Mouse (Mus musculus) neural tube, embryonic 14.5 days (tissue): ENCODE data around the gene Slc1a3. TPM values are rescaled to one million over a fixed set of nuclear protein-coding genes. Genes with fewer than 3 reads are reported as not detected.

Experiments
- ATAC-seq: fragments of 200-750 bp; cut with Nextera tagmentation; 2 replicates; pipeline ENCODE4 v1.8.0; 2017; ENCODE audit warnings: low read depth, mild to moderate bottlenecking, moderate TSS enrichment, moderate library complexity
- H3K27ac ChIP-seq: fragments of 300-500 bp; sonication (generic); 2 replicates; pipeline ENCODE4 v1.5.1; 2014; ENCODE audit warnings: low read depth, mild to moderate bottlenecking, control low read depth, low read length, moderate library complexity, mixed read lengths
- H3K27me3 ChIP-seq: fragments of 300-500 bp; sonication (generic); 2 replicates; pipeline ENCODE4 v1.6.1; 2014; ENCODE audit warnings: low read length; ENCODE audit not compliant: control insufficient read depth, insufficient read depth
- H3K36me3 ChIP-seq: fragments of 300-500 bp; sonication (generic); 2 replicates; pipeline ENCODE4 v1.6.1; 2014; ENCODE audit warnings: low read length, mixed read lengths; ENCODE audit not compliant: control insufficient read depth, insufficient read depth
- H3K4me1 ChIP-seq: fragments of 300-500 bp; sonication (generic); 2 replicates; pipeline ENCODE4 v1.6.1; 2014; ENCODE audit warnings: low read length; ENCODE audit not compliant: control insufficient read depth, insufficient read depth
- H3K4me2 ChIP-seq: fragments of 300-500 bp; sonication (generic); 2 replicates; pipeline ENCODE4 v1.6.1; 2014; ENCODE audit warnings: mild to moderate bottlenecking, low read depth, low read length, control low read depth
- H3K4me3 ChIP-seq: fragments of 300-500 bp; sonication (generic); 2 replicates; pipeline ENCODE4 v1.5.1; 2014; ENCODE audit warnings: low read depth, low read length, control low read depth, mixed read lengths
- H3K9ac ChIP-seq: fragments of 300-500 bp; sonication (generic); replicated peaks from 2 replicates; pipeline ENCODE4 v1.6.1; 2014; ENCODE audit warnings: low read depth, mild to moderate bottlenecking, control low read depth, low read length, mixed read lengths
- H3K9me3 ChIP-seq: fragments of 300-500 bp; sonication (generic); 2 replicates; pipeline ENCODE4 v1.6.1; 2016; ENCODE audit warnings: low read length; ENCODE audit not compliant: control insufficient read depth
- WGBS: fragments of 180-500 bp; shearing (Covaris S2); extraction: QIAGEN DNeasy Blood & Tissue Kit; methylation state at CpG from one replicate; pipeline ENCODE4 v1.1.7; 2014; 5-methylcytosine and 5-hydroxymethylcytosine counted together
- polyA plus RNA-seq: library from polyadenylated mRNA; unstranded; fragments of >200 nt; fragmentation: Nextera tagmentation; extraction: Ambion mirVana; gene quantifications from 2 replicates; pipeline ENCODE4 v1.2.1, GENCODE M21; 2014

The Slc1a3 gene
- polyA plus RNA-seq, 1 experiment from 2014 or later = 205 TPM

GRCm38 (mm10) chr15:8676211-8676691 is 34.3 kb downstream of the Slc1a3 start:
- no peak overlapping the region for H3K4me3 ChIP-seq
- H3K9ac ChIP-seq = no peak overlapping the region
- no peak overlapping the region for H3K4me2 ChIP-seq
- no peak overlapping the region for H3K27ac ChIP-seq
- H3K4me1 ChIP-seq = no peaks in the 10 kb centered on the region
- ATAC-seq = no peak
- H3K9me3 ChIP-seq = no peaks in the 10 kb centered on the region
- H3K27me3 ChIP-seq = no peaks in the 10 kb centered on the region
- H3K36me3 ChIP-seq = no peaks in the 10 kb centered on the region
- 77% methylated on average over 5 of the region's 5 CpGs for WGBS

GRCm38 (mm10) chr15:8675616-8676015 is 34.9 kb downstream of the Slc1a3 start:
- no peak for ATAC-seq
- Histone ChIP-seq H3K36me3 (no peaks in the 10 kb centered on the region), H3K4me1 (no peaks in the 10 kb centered on the region), H3K9ac (no peak overlapping the region), H3K4me2 (no peak overlapping the region), H3K9me3 (no peaks in the 10 kb centered on the region), H3K4me3 (no peak overlapping the region), H3K27me3 (no peaks in the 10 kb centered on the region), H3K27ac (no peak overlapping the region)
- WGBS = 90% methylated on average over 4 of the region's 4 CpGs

- no peaks in the 10 kb centered on the region for H3K36me3 ChIP-seq
- WGBS = 64% methylated on average over 5 of the region's 5 CpGs
- no peak overlapping the region for H3K27ac ChIP-seq
- H3K4me3 ChIP-seq = no peak overlapping the region
- ATAC-seq = no peak
- no peak overlapping the region for H3K9ac ChIP-seq
- no peak overlapping the region for H3K4me2 ChIP-seq
- H3K9me3 ChIP-seq = no peaks in the 10 kb centered on the region
- H3K4me1 ChIP-seq = no peaks in the 10 kb centered on the region
- H3K27me3 ChIP-seq = no peaks in the 10 kb centered on the region
These were observed 38.0 kb downstream of the Slc1a3 start for GRCm38 (mm10) chr15:8672532-8672931.

GRCm38 (mm10) chr15:8667849-8668522 is 42.6 kb downstream of the Slc1a3 start:
- H3K9me3 ChIP-seq = no peaks in the 10 kb centered on the region
- H3K27ac ChIP-seq = no peak overlapping the region
- no peaks in the 10 kb centered on the region for H3K27me3 ChIP-seq
- no peak overlapping the region for H3K4me3 ChIP-seq
- 93% methylated on average over 25 of the region's 25 CpGs for WGBS
- H3K9ac ChIP-seq = no peak overlapping the region
- H3K4me2 ChIP-seq = no peak overlapping the region
- ATAC-seq = no peak
- H3K36me3 ChIP-seq = no peaks in the 10 kb centered on the region
- H3K4me1 ChIP-seq = peaks cover 11% of the 10 kb centered on the region; the same call in 1 of the 2 replicates

- no peaks in the 10 kb centered on the region for H3K27me3 ChIP-seq
- H3K9ac ChIP-seq = no peak overlapping the region
- peaks cover 14% of the 10 kb centered on the region; the same call in 1 of the 2 replicates for H3K4me1 ChIP-seq
- H3K9me3 ChIP-seq = no peaks in the 10 kb centered on the region
- H3K36me3 ChIP-seq = no peaks in the 10 kb centered on the region
- no peak for ATAC-seq
- H3K4me2 ChIP-seq = no peak overlapping the region
- H3K27ac ChIP-seq = no peak overlapping the region
- WGBS = 89% methylated on average over 15 of the region's 15 CpGs
- no peak overlapping the region for H3K4me3 ChIP-seq
These were observed 44.8 kb downstream of the Slc1a3 start for GRCm38 (mm10) chr15:8665675-8666350.

GRCm38 (mm10) chr15:8663348-8664099 is 47.0 kb downstream of the Slc1a3 start:
- H3K27ac ChIP-seq = peak overlapping the region; percentile 39
- H3K27me3 ChIP-seq = no peaks in the 10 kb centered on the region
- WGBS = 34% methylated on average over 17 of the region's 17 CpGs
- H3K36me3 ChIP-seq = no peaks in the 10 kb centered on the region
- H3K9ac ChIP-seq = 0 out of 2 replicates have a peak overlapping the region, but pooled peaks have one; percentile 7
- ATAC-seq = peak; percentile 68; the same call in 1 of the 2 replicates
- H3K9me3 ChIP-seq = no peaks in the 10 kb centered on the region
- peaks cover 25% of the 10 kb centered on the region; the same call in 1 of the 2 replicates for H3K4me1 ChIP-seq
- peak overlapping the region; percentile 38 for H3K4me2 ChIP-seq
- H3K4me3 ChIP-seq = peak overlapping the region; percentile 1; the same call in 1 of the 2 replicates

- H3K4me1 ChIP-seq = peaks cover 25% of the 10 kb centered on the region; the same call in 1 of the 2 replicates
These were observed 48.7 kb downstream of the Slc1a3 start for GRCm38 (mm10) chr15:8661856-8662255.

GRCm38 (mm10) chr15:8659977-8660376 is 50.6 kb downstream of the Slc1a3 start:
- H3K27ac ChIP-seq = peak overlapping the region; percentile 74
- no peak for ATAC-seq
- H3K4me1 ChIP-seq = peaks cover 25% of the 10 kb centered on the region; the same call in 1 of the 2 replicates
- H3K36me3 ChIP-seq = no peaks in the 10 kb centered on the region
- WGBS = 11% methylated on average over 4 of the region's 4 CpGs
- H3K27me3 ChIP-seq = no peaks in the 10 kb centered on the region
- H3K4me2 ChIP-seq = no peak overlapping the region
- no peaks in the 10 kb centered on the region for H3K9me3 ChIP-seq
- H3K4me3 ChIP-seq = no peak overlapping the region
- no peak overlapping the region for H3K9ac ChIP-seq

More at GRCm38 (mm10) chr15:8661856-8662255, 48.7 kb downstream of the Slc1a3 start:
- WGBS = 78% methylated on average over 6 of the region's 6 CpGs
- H3K36me3 ChIP-seq = no peaks in the 10 kb centered on the region
- no peaks in the 10 kb centered on the region for H3K27me3 ChIP-seq
- ATAC-seq = no peak
- no peak overlapping the region for H3K4me2 ChIP-seq
- no peak overlapping the region for H3K4me3 ChIP-seq
- H3K9ac ChIP-seq = no peak overlapping the region
- H3K27ac ChIP-seq = no peak overlapping the region
- H3K9me3 ChIP-seq = no peaks in the 10 kb centered on the region
